Mouse (Mus musculus) adrenal gland, adult (tissue): ENCODE measurements around the gene Abt1.
A peak's percentile ranks its signal among the peaks of the same experiment; 100 is the strongest.

Source experiments
- DNase-seq, 2 experiments: peaks; one replicate each; pipeline ENCODE4 v3.0.0; 2022 to 2023; ENCODE audit warnings: low spot score in 1 of 2; ENCODE audit not compliant: inconsistent age in 2 of 2

Abt1 gene

GRCm38 (mm10) chr13:23423286-23424051 is at the start of gene Abt1:
TSS of gene Abt1 (minus strand) at chr13:23423866.
- DNase-seq, result peak; percentile 92 to 97

- DNase-seq, result peak; percentile 54 to 93
Measured at GRCm38 (mm10) chr13:23466911-23467310, 43.2 kb upstream of the Abt1 start.

GRCm38 (mm10) chr13:23466306-23466705 is 42.6 kb upstream of the Abt1 start:
- no peak for DNase-seq

- DNase-seq, result peak in 1 of 2 experiments; percentile 42
Measured at GRCm38 (mm10) chr13:23465600-23466109, 42.0 kb upstream of the Abt1 start, which contains the start of gene Btn1a1. TSS of gene Btn1a1 (minus strand) at chr13:23465901.

- no peak for DNase-seq
Measured at GRCm38 (mm10) chr13:23464841-23465366, 41.2 kb upstream of the Abt1 start.

GRCm38 (mm10) chr13:23464224-23464637 is 40.6 kb upstream of the Abt1 start:
- DNase-seq, result peak; percentile 31 to 76

GRCm38 (mm10) chr13:23463381-23464223 is 39.9 kb upstream of the Abt1 start:
- DNase-seq, result peak; percentile 65 to 95

- no peak for DNase-seq
Measured at GRCm38 (mm10) chr13:23462669-23463068, 39.0 kb upstream of the Abt1 start.

GRCm38 (mm10) chr13:23462063-23462462 is 38.4 kb upstream of the Abt1 start:
- no peak for DNase-seq

GRCm38 (mm10) chr13:23459264-23459846 is 35.7 kb upstream of the Abt1 start:
- DNase-seq, result no peak

GRCm38 (mm10) chr13:23453926-23454325 is 30.3 kb upstream of the Abt1 start:
- DNase-seq, result no peak

- DNase-seq, result peak; percentile 83 to 98
Measured at GRCm38 (mm10) chr13:23453362-23453862, 29.7 kb upstream of the Abt1 start.

GRCm38 (mm10) chr13:23450398-23450797 is 26.7 kb upstream of the Abt1 start:
- DNase-seq, result peak; percentile 87 to 98

GRCm38 (mm10) chr13:23449235-23450095 is 25.8 kb upstream of the Abt1 start:
- DNase-seq, result peak; percentile 50 to 85

GRCm38 (mm10) chr13:23448758-23449157 is 25.1 kb upstream of the Abt1 start:
- DNase-seq, result no peak

- DNase-seq, result peak; percentile 84 to 97
Measured at GRCm38 (mm10) chr13:23446498-23446952, 22.9 kb upstream of the Abt1 start.

- peak; percentile 90 to 99 for DNase-seq
Measured at GRCm38 (mm10) chr13:23445561-23446320, 22.1 kb upstream of the Abt1 start.

GRCm38 (mm10) chr13:23445156-23445555 is 21.5 kb upstream of the Abt1 start:
- DNase-seq, result no peak

GRCm38 (mm10) chr13:23444451-23444850 is 20.8 kb upstream of the Abt1 start:
- DNase-seq, result no peak
